Mouse (Mus musculus) mature B cell (primary cell): Measurements from ENCODE around the gene Nfkbiz.
"Not testable (repeated sequence)": the region's sequence is repeated elsewhere in the genome, so short reads cannot be mapped to it uniquely, and the experiment has no call there.

ENCODE experiments used
- in situ Hi-C: fragments of 300-500 bp; cut with MboI; formaldehyde crosslinking; loops from 2 replicates; pipeline ENCODE4 v1.14.3; 2019

Nfkbiz gene

DNA sequence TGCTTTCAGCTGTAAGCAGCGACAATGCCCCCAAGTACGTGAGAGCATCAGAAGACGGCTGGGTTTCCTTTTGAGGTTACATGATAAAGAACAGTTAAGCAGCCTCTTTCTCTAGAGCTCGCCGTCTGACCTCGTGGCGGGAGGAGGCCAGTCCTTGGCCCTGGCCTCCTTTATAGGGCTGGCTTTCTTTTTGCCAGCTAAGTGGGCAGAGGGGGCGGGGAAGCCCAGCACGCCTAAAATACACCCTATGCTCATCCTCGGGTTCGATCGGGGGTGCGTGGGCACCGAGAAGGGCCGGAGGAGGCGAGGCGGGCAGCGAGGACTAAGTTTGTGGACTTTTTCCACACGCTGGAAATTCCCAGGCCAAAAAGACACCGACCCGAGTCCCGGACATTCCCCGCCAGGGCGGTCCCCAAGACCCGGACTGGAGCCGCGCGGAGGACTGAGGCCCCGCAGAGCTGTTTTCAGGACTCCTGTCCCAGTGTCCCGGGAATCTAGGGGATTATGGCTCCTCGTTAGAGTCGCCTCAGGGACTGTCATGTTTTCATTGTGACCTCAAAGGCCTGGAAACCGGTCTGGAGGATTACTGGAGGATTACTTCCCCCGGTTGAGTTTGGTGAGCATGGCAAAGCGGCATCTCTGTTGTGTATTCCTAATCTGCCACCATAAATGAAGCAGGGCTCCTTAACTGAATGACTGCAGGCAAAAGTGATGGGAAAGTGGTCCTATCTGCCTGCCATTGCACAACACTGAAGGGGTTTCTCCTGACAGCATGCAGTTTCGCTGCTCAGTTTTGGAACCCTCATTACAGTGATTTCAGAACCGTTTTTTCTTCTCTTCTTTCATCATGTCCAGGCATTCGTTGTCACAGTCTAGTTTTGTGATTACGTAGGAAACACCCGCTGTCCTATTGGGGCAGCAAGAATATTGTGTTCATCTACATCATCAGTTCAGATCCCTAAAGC lies at the start of gene Nfkbiz:
Gene Nfkbiz, minus strand, starts transcription at position 390 of the 965 bp plus-strand sequence.
- in situ Hi-C loops = no loop called here

DNA sequence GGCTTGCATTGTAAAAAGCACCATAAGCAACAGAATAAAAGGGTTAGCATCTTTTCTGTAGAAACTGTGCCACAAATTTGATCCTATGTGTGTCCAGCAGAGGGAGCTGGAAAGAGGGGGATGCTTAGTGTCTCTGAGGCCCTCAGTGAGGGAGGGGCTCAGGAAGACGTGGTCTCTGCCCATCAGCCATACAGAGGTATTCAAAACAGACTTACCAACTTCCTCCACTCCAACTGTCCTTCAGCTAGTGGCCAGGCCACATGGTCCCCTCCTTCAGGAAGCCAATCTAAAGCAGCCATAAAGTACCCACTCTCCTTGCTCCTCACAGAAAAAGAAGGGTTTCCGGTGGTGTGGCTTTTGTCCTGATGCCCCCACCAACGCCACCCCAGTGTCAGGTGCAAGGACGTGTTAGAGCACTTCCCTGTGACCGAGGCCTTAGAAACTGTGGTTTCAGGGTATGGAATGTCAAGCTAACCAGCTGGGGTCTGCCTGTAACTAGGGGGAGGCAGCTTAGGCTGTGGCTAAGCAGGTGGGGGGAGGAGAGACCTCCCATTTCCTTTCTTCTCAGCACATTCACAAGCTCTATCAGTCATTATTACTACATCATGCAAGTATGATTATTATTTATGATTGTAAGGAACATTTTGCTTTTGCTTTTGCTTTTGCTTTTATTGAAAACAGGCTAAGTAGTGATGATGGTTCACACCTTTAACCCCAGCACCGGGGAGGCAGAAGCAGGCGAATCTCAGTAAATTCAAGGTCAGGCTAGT lies 49.3 kb upstream of the Nfkbiz start:
- in situ Hi-C loops = no loop called here

DNA sequence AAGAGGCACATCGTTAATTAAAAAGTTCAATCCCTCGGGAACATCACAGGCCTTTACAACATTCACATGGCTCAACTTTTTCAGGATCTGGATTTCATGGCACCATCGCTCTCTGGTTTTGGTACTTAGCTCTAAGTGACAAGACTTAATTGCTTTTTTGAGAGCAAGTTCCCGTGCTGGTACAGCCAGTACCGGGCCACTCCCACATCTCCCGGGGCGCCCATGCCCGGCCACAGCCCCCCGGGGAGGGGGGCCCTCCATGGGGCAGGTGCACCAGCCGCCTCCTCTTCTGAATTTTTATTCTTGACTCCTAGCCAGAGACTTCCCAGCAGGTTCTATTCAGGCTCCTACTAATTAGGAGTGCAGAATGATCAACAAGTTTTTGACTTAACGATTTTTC lies 45.5 kb upstream of the Nfkbiz start:
- in situ Hi-C loops = no loop called here

DNA sequence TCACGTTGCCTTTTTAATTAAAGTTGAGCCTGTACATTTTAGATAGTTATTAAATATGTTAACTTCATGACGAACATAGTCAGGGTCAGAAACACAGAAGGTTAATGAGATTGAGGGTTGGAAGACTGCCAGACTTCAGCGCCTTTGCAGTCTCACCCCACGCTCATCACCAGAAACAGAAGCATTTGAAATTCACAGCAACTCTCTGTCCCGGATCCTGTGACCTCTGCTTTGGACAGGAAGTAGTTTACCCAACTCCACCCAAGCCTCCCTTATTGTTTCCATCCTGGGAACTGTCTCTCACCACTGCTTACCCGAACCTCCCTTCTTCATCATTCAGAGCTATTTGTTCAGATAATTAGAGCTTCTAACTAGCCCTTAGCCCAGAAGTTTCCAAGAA lies 37.3 kb upstream of the Nfkbiz start:
- in situ Hi-C loops = no loop called here

DNA sequence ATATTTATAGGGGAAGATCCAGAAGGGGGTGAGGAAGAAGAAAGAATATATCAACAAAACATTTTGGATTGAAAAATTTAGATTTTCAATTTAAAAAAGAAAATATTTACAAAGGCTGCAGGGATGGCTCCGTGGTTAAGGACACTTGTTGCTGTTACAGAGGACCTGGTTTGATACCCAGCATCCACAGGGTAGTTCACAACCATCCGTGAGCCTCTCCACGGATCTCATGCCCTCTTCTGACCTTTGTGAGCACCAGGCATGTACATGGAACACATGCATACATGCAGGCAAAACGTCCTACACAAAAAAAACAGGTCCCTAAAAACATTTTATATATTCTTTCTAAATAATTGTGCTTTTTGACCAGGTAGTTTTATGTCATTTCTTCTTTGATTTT lies 25.1 kb upstream of the Nfkbiz start:
- in situ Hi-C loops = loop anchor here (25.0 kb wide), 1 partner anchor 352 kb away; no protein-coding TSS in a partner anchor

DNA sequence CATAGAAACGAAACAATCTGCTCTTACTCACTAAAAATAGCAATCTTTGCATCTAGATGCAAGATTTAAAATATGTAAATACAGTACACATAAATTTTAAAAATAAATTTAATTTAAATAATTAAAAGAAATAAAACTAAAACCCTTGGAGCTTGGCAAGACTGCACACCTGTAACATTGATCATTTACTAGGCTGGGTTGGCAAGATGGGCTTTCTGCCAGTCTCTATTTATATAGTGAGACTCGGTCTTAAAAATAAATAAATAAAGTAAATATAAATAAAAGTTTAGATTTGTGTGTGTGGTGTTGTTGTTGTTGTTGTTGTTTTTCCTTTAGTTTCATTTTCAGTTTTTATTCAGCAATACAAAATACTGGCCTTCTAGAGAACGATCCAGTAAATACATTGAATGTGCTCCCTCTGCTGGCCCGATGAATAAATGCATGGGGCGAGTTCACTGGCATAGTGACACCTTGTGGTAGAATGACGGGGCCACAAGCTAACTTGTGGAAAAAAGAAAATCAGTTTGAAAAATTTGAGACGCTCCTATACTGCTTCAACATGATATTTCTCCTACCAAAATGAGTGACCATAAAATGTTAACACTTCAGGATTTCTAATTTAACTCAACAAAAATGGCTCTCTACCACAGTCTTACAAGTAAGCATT lies 24.6 kb upstream of the Nfkbiz start:
- in situ Hi-C loops = loop anchor here (25.0 kb wide), 1 partner anchor 351 kb away; no protein-coding TSS in a partner anchor

DNA sequence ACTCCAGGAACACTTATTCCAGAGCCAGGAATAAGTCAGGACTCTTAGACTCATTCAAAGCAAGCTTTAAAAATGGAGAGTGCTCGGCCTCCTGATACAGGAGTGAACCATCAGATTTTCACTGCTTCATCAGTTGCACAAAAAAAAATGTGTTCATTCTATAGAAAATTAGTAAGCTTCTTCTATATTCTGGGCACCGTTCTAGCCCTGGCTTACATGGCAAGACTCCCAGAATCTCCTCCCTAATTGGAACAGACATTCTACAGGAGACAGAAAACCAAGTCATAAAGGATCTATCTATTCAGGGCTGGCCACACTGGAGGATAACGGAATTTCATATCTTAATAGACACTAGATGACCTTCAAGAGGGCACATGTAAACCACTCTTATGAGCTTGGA lies 22.4 kb upstream of the Nfkbiz start:
- in situ Hi-C loops = loop anchor here (25.0 kb wide), 1 partner anchor 349 kb away; no protein-coding TSS in a partner anchor

DNA sequence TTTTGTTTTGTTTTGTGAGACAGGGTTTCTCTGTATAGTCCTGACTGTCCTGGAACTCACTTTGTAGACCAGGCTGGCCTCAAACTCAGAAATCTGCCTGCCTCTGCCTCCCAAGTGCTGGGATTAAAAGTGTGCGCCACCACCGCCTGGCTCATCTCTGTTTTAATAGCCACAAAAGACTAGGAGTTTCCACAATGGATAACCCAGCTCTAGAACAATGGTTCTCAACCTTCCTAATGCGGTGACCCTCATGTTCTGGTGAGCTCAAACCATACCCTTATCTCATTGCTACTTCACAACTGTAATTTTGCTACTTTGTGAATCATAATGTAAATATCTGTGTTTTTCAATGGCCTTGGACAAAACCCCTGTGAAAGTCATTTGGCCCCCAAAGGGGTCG lies 20.7 kb upstream of the Nfkbiz start:
- in situ Hi-C loops = loop anchor here (25.0 kb wide), 1 partner anchor 347 kb away; no protein-coding TSS in a partner anchor

DNA sequence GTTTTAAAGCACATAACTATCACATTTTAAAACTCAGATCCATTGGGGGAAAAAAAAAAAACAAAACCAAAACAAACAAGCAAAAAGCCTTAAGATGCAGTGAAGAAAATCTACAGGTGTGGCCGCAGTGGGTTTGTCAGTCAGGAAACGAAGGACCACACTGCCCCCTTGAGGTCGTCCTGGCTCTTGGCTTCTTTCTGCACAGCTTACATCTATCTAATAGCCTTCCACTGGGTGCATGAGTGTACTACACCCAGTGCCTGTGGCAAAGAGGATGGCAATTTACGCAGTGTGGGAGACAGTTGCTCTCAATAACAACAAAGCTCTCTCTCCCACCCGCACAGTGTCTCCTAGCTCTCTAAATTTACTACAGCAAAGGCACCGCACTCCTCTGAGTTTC lies 19.8 kb upstream of the Nfkbiz start:
- in situ Hi-C loops = loop anchor here (25.0 kb wide), 1 partner anchor 346 kb away; no protein-coding TSS in a partner anchor

DNA sequence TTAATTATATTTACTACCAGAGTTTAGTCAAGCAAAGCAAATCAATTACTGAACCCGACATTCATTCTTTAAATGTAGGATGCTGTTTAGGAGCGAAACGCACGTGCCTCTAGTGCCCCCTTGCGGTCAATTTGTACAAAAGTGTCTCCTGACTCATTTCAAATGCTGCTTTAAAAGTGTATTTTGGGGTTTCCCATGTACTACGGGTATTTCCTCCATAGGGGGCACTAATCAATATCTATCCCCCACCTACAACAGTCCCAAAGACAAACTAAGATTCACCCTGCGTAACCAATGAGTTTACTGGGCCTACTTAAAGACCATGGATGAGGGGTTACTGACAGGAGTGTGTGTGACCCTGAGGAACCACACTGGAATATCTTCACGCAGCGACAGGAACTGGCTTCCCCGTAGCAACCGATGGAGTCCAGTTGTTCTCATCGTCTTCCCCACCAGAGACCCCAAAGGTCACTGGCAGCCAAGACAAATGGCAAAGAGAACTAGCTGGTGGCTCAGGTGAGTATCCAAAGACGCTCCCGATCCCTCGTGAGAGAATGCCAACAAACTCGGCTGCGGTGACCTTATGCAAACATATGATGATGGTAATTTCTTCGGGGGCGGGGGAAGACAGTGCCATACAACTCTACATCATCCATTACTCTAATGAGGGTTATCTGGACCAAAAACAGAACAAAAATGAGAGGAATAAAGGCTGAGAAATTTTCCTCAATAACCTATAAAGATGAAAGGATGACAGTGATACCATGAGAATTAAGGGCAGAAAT lies 14.4 kb upstream of the Nfkbiz start:
- in situ Hi-C loops = loop anchor here (25.0 kb wide), 1 partner anchor 341 kb away; no protein-coding TSS in a partner anchor

DNA sequence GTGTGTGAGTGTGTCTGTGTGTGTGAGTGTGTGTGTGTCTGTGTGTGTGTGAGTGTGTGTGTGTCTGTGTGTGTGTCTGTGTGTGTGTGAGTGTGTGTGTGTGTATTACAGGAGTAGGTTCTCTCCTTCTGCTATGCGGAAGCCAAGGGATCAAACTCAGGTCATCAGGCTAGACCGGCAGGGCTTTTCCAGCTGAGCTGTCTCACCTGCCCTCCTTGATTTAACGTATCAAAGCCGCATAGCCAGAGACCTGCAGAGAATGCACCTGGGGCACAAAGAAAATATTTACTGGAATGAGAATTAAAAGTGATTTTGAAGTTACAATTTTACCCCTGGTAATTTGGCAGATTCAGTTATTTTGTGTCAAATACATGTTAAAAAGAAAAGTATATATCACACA lies 13.8 kb upstream of the Nfkbiz start:
- in situ Hi-C loops = loop anchor here (25.0 kb wide), 1 partner anchor 340 kb away; no protein-coding TSS in a partner anchor

DNA sequence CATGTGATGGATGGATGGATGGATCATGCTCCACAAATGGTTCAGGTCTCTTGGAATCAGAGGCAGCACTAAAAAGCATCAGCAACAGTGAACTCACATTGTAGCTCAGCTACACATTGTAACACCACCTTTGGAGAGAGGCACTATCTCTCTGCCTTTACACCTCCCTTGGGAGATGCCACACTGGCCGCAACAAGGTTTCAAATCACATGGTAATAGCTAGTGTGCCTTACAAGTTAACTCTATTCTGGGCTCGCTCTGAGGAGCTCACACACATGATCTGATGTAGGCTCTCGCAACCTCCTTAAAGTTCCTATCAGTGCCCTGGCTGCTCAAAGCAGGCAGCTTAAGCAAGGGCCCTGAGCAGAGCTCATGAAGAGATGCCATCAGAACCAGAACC lies 11.8 kb upstream of the Nfkbiz start:
- in situ Hi-C loops = loop anchor here (25.0 kb wide), 1 partner anchor 338 kb away; no protein-coding TSS in a partner anchor

DNA sequence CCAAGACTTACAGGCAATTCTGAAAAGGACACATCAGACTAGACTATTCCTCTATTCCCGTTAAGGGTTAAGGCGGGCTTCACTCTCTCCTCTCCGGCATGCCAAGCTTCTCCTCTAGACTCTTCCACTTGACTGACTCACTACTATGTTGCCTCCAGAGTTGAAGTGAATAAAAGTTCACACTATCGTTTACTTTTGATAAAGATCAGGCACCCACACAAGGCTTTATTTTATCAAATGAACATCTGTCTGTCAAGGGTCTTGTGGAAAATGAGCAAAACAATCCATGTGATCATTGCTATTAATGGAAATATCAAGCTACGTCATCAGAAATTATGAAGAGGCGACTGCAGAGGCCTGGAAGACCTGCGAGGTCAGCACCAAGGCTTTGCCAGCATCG lies 9.0 kb upstream of the Nfkbiz start:
- in situ Hi-C loops = no loop called here

DNA sequence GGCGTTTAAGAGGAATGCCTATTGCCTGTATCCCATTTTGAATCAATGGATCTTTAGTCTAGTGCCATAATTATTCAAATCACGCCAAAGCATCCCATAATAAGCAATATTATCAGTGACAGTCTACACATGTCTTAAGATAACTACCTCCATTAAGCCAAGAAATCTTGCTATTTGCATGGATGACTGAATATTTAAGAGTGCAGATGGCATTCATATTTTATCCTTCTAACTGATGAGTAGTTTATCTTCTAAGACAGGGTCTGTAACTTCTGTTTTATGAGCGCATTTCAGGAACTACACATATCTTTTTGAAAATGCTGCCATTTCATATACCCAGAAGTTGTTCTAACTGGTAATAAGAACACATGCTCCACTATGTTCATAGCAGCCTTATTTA lies 6.1 kb upstream of the Nfkbiz start:
- in situ Hi-C loops = no loop called here

DNA sequence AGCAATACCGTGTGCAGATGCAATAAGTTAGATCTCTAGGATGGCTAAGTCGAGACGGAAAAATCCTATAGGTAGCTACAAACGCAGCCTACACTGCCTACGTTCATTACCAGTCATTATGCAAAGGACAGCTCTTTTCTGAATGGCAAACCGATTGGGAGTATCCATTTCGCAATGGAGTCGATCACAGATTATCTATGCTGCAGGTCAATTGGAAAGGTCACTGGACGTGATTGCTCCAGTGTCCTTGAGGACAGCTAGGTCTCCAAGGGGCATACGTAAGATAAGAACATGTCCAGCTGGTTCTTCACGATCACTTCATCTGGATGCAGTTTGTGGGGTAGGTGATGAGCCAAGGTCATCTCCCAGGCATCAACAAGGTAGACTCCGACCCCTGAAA lies 5.2 kb upstream of the Nfkbiz start:
- in situ Hi-C loops = no loop called here

DNA sequence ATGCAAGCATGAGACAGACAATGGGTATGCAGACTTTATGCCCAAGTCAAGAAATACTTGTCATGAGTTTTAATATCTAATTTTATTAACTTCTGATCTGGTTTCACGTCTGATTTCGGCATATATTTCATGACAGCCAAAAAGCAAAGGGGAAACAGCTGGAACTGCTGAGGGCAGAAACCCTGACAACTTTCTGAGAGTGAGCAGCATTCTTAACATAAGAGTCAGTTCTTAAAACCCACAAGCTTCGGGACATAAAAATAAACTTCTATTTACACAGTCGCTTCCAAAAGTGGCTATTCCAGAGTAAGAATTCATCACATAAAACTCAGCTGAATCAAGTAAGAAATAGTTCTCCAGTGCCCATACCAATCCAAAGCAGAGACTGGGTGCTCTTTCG lies 4.4 kb upstream of the Nfkbiz start:
- in situ Hi-C loops = no loop called here

DNA sequence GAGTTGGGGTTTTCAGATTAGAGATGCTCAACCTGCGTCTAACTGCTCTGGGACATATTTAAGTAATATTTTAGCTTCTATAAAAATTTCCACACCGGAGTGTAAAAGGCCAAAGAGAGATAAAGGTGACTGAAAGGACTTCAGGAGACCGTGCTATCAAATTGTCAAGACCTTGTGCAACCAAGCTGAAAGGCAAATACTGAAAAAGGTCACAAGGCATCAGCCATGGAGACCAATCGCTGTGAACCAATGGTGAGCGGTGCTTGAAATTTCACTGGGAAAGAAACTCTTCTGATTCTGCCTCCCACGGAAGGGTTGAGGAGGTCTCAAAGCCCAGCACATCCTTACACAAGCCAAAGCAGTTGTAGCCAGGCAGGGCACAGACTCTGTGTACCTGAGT lies 2.8 kb upstream of the Nfkbiz start:
- in situ Hi-C loops = no loop called here

DNA sequence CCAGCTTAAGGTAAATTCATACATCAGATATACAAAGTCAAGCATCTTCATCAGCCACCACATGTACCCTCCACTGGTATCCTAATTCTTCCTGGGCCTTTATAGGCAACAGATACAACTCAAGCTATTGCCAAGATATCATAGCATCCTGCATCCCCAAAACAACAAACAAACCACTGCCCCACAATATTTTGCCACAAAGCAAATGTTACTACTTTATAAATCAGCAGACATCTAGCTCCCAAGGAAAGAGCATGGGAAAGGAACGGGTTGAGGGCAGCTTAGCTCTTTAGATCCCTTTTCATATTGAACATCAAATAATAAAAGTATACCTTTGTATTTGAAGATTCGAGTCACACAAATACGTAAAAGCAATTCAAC lies 580 bp downstream of the Nfkbiz start:
- in situ Hi-C loops = no loop called here

DNA sequence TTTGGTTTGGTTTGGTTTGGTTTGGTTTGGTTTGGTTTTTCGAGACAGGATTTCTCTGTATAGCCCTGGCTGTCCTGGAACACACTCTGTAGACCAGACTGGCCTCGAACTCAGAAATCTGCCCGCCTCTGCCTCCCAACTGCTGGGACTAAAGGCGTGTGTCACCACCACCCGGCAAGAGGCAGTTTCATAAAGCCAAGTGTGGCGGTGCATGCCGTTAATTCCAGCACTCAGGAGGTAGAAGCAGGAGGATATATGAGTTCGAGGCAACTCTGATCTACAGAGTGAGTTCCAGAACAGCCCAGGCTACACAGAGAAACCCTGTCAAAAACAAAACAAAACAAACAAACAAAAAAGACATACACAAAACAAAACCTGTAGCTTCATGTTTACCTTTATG lies 1.0 kb downstream of the Nfkbiz start:
- in situ Hi-C loops = not testable (repeated sequence)

DNA sequence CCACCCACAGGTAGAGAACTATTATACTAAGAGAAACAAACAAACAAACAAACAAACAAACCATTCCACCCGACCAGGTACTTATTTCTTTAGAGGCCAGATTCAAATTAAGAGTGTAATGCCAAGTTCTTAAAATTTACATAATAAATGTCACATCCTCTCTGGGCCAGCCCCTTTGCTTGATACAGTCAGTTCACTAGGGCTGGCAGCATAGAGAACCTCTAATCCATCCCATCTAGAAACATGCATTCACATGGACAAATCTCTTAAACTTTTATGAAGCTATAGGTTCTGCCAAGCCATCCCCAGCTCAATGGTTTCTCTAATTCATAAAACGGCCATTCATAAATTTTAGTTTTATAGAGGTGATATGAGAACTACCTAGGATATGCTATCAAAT lies 1.5 kb downstream of the Nfkbiz start:
- in situ Hi-C loops = no loop called here

DNA sequence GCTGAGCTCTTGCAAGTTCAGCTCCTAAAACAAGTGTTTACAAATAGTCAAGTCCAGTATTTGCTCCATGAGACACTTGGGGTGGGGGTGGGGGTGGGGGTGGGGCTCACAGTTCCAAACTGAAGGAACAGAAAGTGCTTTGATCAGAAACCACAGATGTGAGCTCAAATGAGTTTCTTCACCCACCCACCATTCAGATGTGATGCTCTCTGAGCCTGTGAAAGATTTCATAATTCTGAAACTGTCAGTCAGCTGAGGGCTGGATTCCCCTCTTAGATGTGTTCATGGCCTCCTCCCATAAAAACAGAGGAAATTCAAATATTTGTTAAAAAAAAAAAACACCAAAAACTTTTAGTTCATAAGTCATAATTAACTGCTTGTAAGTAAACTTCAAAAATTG lies 2.9 kb downstream of the Nfkbiz start:
- in situ Hi-C loops = no loop called here
